Mouse (Mus musculus): ENCODE data around the gene Ccm2. TPM values are rescaled to one million over a fixed set of nuclear protein-coding genes. Genes with fewer than 3 reads are reported as not detected.

Gene Ccm2
- polyA plus RNA-seq (2012; ENCODE audit: low replicate concordance), result 102 and 122 TPM in 2 replicates

GRCm38 (mm10) chr11:6546205-6547013 is at the start of gene Ccm2:
Ccm2 (plus strand) TSS chr11:6546887.

GRCm38 (mm10) chr11:6520507-6521173 is 26.0 kb upstream of the Ccm2 start, which contains the start of gene Myo1g:
Myo1g (minus strand) TSS chr11:6520965.

GRCm38 (mm10) chr11:6605491-6606399 is 59.1 kb downstream of the Ccm2 start, which contains the start of gene Nacad:
Nacad (minus strand) TSS chr11:6606053.

GRCm38 (mm10) chr11:6625478-6626387 is 79.0 kb downstream of the Ccm2 start, which contains the start of gene Tbrg4:
Tbrg4 (minus strand) TSS chr11:6626067.

GRCm38 (mm10) chr11:6638537-6638936 is 91.8 kb downstream of the Ccm2 start, which contains the start of gene Wap:
Wap (minus strand) TSS chr11:6638637.

Other genes starting within 250 kb of the Ccm2 start
- 477 and 884 TPM in 2 replicates for gene Zmiz2, start 157.8 kb upstream of the Ccm2 start, polyA plus RNA-seq (2012; ENCODE audit: low replicate concordance)
- gene Ppia, start 131.4 kb upstream of the Ccm2 start, polyA plus RNA-seq (2012; ENCODE audit: low replicate concordance), result 75.6 and 176 TPM in 2 replicates
- 28.5 and 39.0 TPM in 2 replicates for gene H2afv, start 102.4 kb upstream of the Ccm2 start, polyA plus RNA-seq (2012; ENCODE audit: low replicate concordance)
- gene Purb, start 71.0 kb upstream of the Ccm2 start, polyA plus RNA-seq (2012; ENCODE audit: low replicate concordance), result 16.1 and 24.7 TPM in 2 replicates
- gene Myo1g, start 25.9 kb upstream of the Ccm2 start, polyA plus RNA-seq (2012; ENCODE audit: low replicate concordance), result 162 and 215 TPM in 2 replicates
- 0.23 and 3.5 TPM in 2 replicates for gene Nacad, start 59.2 kb downstream of the Ccm2 start, polyA plus RNA-seq (2012; ENCODE audit: low replicate concordance)
- gene Tbrg4, start 79.2 kb downstream of the Ccm2 start, polyA plus RNA-seq (2012; ENCODE audit: low replicate concordance), result 98.6 and 102 TPM in 2 replicates
- gene Wap, start 91.8 kb downstream of the Ccm2 start, polyA plus RNA-seq (2012; ENCODE audit: low replicate concordance), result not detected in 2 replicates
- gene Ramp3, start 111.6 kb downstream of the Ccm2 start, polyA plus RNA-seq (2012; ENCODE audit: low replicate concordance), result 0.84 and 0.95 TPM in 2 replicates